Mouse (Mus musculus): ENCODE data around the gene Vmn1r20. TPM values are rescaled to one million over a fixed set of nuclear protein-coding genes. Genes with fewer than 3 reads are reported as not detected.
"Not testable (repeated sequence)": the region's sequence is repeated elsewhere in the genome, so short reads cannot be mapped to it uniquely, and the experiment has no call there.

Gene Vmn1r20
- not detected in 2 replicates for polyA plus RNA-seq (2014; fragmentation: Nextera tagmentation; extraction: Ambion mirVana)

GRCm38 (mm10) chr6:57428630-57429029, at the start of gene Vmn1r20:
TSS of gene Vmn1r20 (plus strand) at chr6:57428930.
- no peak within 1 kb of the TSS for H3K9ac ChIP-seq (ENCODE audit: low read depth, low read length)
- H3K4me3 ChIP-seq (ENCODE audit: low read length): no peak within 1 kb of the TSS
- 63% methylated on average over 1 of the region's 1 CpGs for WGBS
- no peaks in the 10 kb centered on the region for H3K27me3 ChIP-seq (ENCODE audit: control insufficient read depth, insufficient read depth, low read length)
- ATAC-seq (ENCODE audit: low FRiP score, low TSS enrichment): no peak
- no peak within 1 kb of the TSS for H3K27ac ChIP-seq (ENCODE audit: low read depth, low read length)
- H3K9me3 ChIP-seq (ENCODE audit: control insufficient read depth, low read length): no peaks in the 10 kb centered on the region
- H3K4me2 ChIP-seq (replicated peaks; ENCODE audit: low read depth, low read length): no peak within 1 kb of the TSS
- no peaks in the 10 kb centered on the region for H3K4me1 ChIP-seq (ENCODE audit: control insufficient read depth, insufficient read depth, low read length)
- no peaks in the 10 kb centered on the region for H3K36me3 ChIP-seq (ENCODE audit: control insufficient read depth, insufficient read depth, low read length)

- no peaks in the 10 kb centered on the region for H3K4me1 ChIP-seq (ENCODE audit: control insufficient read depth, insufficient read depth, low read length)
- ATAC-seq (ENCODE audit: low FRiP score, low TSS enrichment): no peak
- H3K9ac ChIP-seq (ENCODE audit: low read depth, low read length): no peak within 1 kb of the TSS
- no peak within 1 kb of the TSS for H3K4me2 ChIP-seq (replicated peaks; ENCODE audit: low read depth, low read length)
- no peak within 1 kb of the TSS for H3K27ac ChIP-seq (ENCODE audit: low read depth, low read length)
- H3K27me3 ChIP-seq (ENCODE audit: control insufficient read depth, insufficient read depth, low read length): no peaks in the 10 kb centered on the region
- H3K36me3 ChIP-seq (ENCODE audit: control insufficient read depth, insufficient read depth, low read length): no peaks in the 10 kb centered on the region
- H3K4me3 ChIP-seq (ENCODE audit: low read length): no peak within 1 kb of the TSS
- no peaks in the 10 kb centered on the region for H3K9me3 ChIP-seq (ENCODE audit: control insufficient read depth, low read length)
Observed at GRCm38 (mm10) chr6:57395683-57396082, 33.0 kb upstream of the Vmn1r20 start, which contains the start of gene Vmn1r18. TSS of gene Vmn1r18 (minus strand) at chr6:57395783.

DNA sequence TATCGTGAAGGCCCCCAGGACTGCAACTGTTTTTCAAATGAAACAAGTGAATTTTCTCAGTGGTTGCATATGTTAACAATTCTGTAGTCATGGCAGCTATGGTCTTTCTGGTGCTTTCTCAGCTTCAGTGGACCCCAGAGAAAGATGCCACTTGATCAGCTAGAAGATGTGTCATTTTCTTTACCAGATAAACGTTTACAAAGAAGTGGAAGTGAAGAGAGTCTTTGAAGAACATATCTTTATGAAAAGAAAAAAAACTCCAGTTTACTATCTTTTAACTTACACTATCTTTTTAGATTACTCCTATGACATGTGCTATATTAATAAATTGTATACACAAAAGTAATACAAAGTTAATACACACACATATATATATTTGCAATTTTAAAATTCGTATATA, 25.2 kb upstream of the Vmn1r20 start, which contains the start of gene Vmn1r19:
Vmn1r19 (plus strand) TSS at position 301 of the 400 bp plus-strand sequence.
- not testable (repeated sequence) for H3K9me3 ChIP-seq (ENCODE audit: control insufficient read depth, low read length); H3K4me3 ChIP-seq (ENCODE audit: low read length); H3K27ac ChIP-seq (ENCODE audit: low read depth, low read length); H3K4me1 ChIP-seq (ENCODE audit: control insufficient read depth, insufficient read depth, low read length); H3K9ac ChIP-seq (ENCODE audit: low read depth, low read length); H3K27me3 ChIP-seq (ENCODE audit: control insufficient read depth, insufficient read depth, low read length); H3K4me2 ChIP-seq (replicated peaks; ENCODE audit: low read depth, low read length); ATAC-seq (ENCODE audit: low FRiP score, low TSS enrichment); H3K36me3 ChIP-seq (ENCODE audit: control insufficient read depth, insufficient read depth, low read length)
- 73% methylated on average over 3 of the region's 3 CpGs for WGBS

DNA sequence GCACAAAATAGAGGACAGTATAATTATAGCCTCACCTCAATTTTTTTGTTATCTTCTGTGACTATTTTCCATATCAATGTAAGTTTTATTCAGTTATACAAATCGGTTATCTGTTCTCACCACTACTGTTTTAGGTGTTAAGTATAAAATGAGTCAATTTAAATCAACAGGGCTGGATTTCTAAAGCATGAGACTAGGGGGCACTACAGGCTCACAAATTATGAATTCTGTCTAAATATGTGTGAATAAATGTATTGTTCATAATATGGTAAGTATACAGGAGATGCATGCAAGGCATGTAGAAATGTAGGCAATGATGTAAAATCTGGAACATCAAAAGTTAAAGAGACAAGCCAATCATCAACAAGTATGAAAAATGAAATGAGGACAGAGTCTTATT, 2.5 kb downstream of the Vmn1r20 start:
- H3K36me3 ChIP-seq (ENCODE audit: control insufficient read depth, insufficient read depth, low read length): no peaks in the 10 kb centered on the region
- H3K9me3 ChIP-seq (ENCODE audit: control insufficient read depth, low read length): no peaks in the 10 kb centered on the region
- H3K27me3 ChIP-seq (ENCODE audit: control insufficient read depth, insufficient read depth, low read length): no peaks in the 10 kb centered on the region
- no peak overlapping the region for H3K4me2 ChIP-seq (replicated peaks; ENCODE audit: low read depth, low read length)
- H3K9ac ChIP-seq (ENCODE audit: low read depth, low read length): no peak overlapping the region
- no peak for ATAC-seq (ENCODE audit: low FRiP score, low TSS enrichment)
- H3K27ac ChIP-seq (ENCODE audit: low read depth, low read length): no peak overlapping the region
- WGBS: 81% methylated on average over 1 of the region's 1 CpGs
- no peak overlapping the region for H3K4me3 ChIP-seq (ENCODE audit: low read length)
- H3K4me1 ChIP-seq (ENCODE audit: control insufficient read depth, insufficient read depth, low read length): no peaks in the 10 kb centered on the region

- H3K4me2 ChIP-seq (replicated peaks; ENCODE audit: low read depth, low read length); H3K36me3 ChIP-seq (ENCODE audit: control insufficient read depth, insufficient read depth, low read length); ATAC-seq (ENCODE audit: low FRiP score, low TSS enrichment); H3K4me3 ChIP-seq (ENCODE audit: low read length); H3K9me3 ChIP-seq (ENCODE audit: control insufficient read depth, low read length); H3K27ac ChIP-seq (ENCODE audit: low read depth, low read length); H3K4me1 ChIP-seq (ENCODE audit: control insufficient read depth, insufficient read depth, low read length); H3K9ac ChIP-seq (ENCODE audit: low read depth, low read length); H3K27me3 ChIP-seq (ENCODE audit: control insufficient read depth, insufficient read depth, low read length): not testable (repeated sequence)
- 26% methylated on average over 3 of the region's 3 CpGs for whole genome bisulfite sequencing
Observed at GRCm38 (mm10) chr6:57468161-57468560, 39.4 kb downstream of the Vmn1r20 start.

Other genes starting within 250 kb of the Vmn1r20 start
- not detected in 2 replicates for gene Vmn1r13, start 225.6 kb upstream of the Vmn1r20 start, polyA plus RNA-seq (2014; fragmentation: Nextera tagmentation; extraction: Ambion mirVana)
- gene Vmn1r14, start 197.2 kb upstream of the Vmn1r20 start, polyA plus RNA-seq (2014; fragmentation: Nextera tagmentation; extraction: Ambion mirVana): not detected in 2 replicates
- not detected in 2 replicates for gene Vmn1r15, start 171.0 kb upstream of the Vmn1r20 start, polyA plus RNA-seq (2014; fragmentation: Nextera tagmentation; extraction: Ambion mirVana)
- gene Vmn1r16, start 99.4 kb upstream of the Vmn1r20 start, polyA plus RNA-seq (2014; fragmentation: Nextera tagmentation; extraction: Ambion mirVana): not detected in 2 replicates
- not detected in 2 replicates for gene Vmn1r17, start 65.2 kb upstream of the Vmn1r20 start, polyA plus RNA-seq (2014; fragmentation: Nextera tagmentation; extraction: Ambion mirVana)
- gene Vmn1r18, start 33.1 kb upstream of the Vmn1r20 start, polyA plus RNA-seq (2014; fragmentation: Nextera tagmentation; extraction: Ambion mirVana): not detected in 2 replicates
- gene Vmn1r19, start 25.1 kb upstream of the Vmn1r20 start, polyA plus RNA-seq (2014; fragmentation: Nextera tagmentation; extraction: Ambion mirVana): not detected in 2 replicates
- 3.4 and 5.0 TPM in 2 replicates for gene Ppm1k, start 106.5 kb downstream of the Vmn1r20 start, polyA plus RNA-seq (2014; fragmentation: Nextera tagmentation; extraction: Ambion mirVana)
- 3.0 and 3.4 TPM in 2 replicates for gene Herc6, start 152.1 kb downstream of the Vmn1r20 start, polyA plus RNA-seq (2014; fragmentation: Nextera tagmentation; extraction: Ambion mirVana)